Mouse (Mus musculus) ovary, postnatal 10 days (tissue): ENCODE measurements around the gene Ppp1r9a.

Experiments used
- DNase-seq: peaks from one replicate; pipeline ENCODE4 v3.0.0; 2022; ENCODE audit warnings: low spot score

The Ppp1r9a gene

GRCm38 (mm10) chr6:5008166-5008565 lies 105.4 kb downstream of the Ppp1r9a start:
- DNase-seq = no peak

- DNase-seq = no peak
These were observed 105.9 kb downstream of the Ppp1r9a start for GRCm38 (mm10) chr6:5008603-5009002.

GRCm38 (mm10) chr6:5010553-5011416 lies 108.1 kb downstream of the Ppp1r9a start:
- no peak for DNase-seq

- DNase-seq = no peak
These were observed 110.1 kb downstream of the Ppp1r9a start for GRCm38 (mm10) chr6:5012794-5013193.

GRCm38 (mm10) chr6:5014567-5014966 lies 111.8 kb downstream of the Ppp1r9a start:
- no peak for DNase-seq

- no peak for DNase-seq
These were observed 112.5 kb downstream of the Ppp1r9a start for GRCm38 (mm10) chr6:5015173-5015572.

- DNase-seq = no peak
These were observed 115.3 kb downstream of the Ppp1r9a start for GRCm38 (mm10) chr6:5017945-5018511.

- DNase-seq = no peak
These were observed 116.5 kb downstream of the Ppp1r9a start for GRCm38 (mm10) chr6:5019208-5019607.

- DNase-seq = no peak
These were observed 117.3 kb downstream of the Ppp1r9a start for GRCm38 (mm10) chr6:5019969-5020368.

- DNase-seq = no peak
These were observed 117.8 kb downstream of the Ppp1r9a start for GRCm38 (mm10) chr6:5020510-5020909.

GRCm38 (mm10) chr6:5022677-5023076 lies 120.0 kb downstream of the Ppp1r9a start:
- DNase-seq = no peak

GRCm38 (mm10) chr6:5024893-5025292 lies 122.2 kb downstream of the Ppp1r9a start:
- no peak for DNase-seq

- no peak for DNase-seq
These were observed 124.1 kb downstream of the Ppp1r9a start for GRCm38 (mm10) chr6:5026772-5027171.

- no peak for DNase-seq
These were observed 124.5 kb downstream of the Ppp1r9a start for GRCm38 (mm10) chr6:5027213-5027612.

GRCm38 (mm10) chr6:5027801-5028200 lies 125.1 kb downstream of the Ppp1r9a start:
- no peak for DNase-seq

- DNase-seq = no peak
These were observed 126.6 kb downstream of the Ppp1r9a start for GRCm38 (mm10) chr6:5029205-5029927.

GRCm38 (mm10) chr6:5029956-5030355 lies 127.2 kb downstream of the Ppp1r9a start:
- DNase-seq = no peak

- no peak for DNase-seq
These were observed 130.4 kb downstream of the Ppp1r9a start for GRCm38 (mm10) chr6:5032986-5033633.

GRCm38 (mm10) chr6:5037225-5037624 lies 134.5 kb downstream of the Ppp1r9a start:
- no peak for DNase-seq

- DNase-seq = no peak
These were observed 135.5 kb downstream of the Ppp1r9a start for GRCm38 (mm10) chr6:5038140-5038749.

- no peak for DNase-seq
These were observed 136.6 kb downstream of the Ppp1r9a start for GRCm38 (mm10) chr6:5039316-5039715.

- no peak for DNase-seq
These were observed 143.1 kb downstream of the Ppp1r9a start for GRCm38 (mm10) chr6:5045854-5046253.
